Mouse (Mus musculus): Measurements from ENCODE around the gene Cdr2l. TPM values are rescaled to one million over a fixed set of nuclear protein-coding genes. Genes with fewer than 3 reads are reported as not detected.

Cdr2l gene
- total RNA-seq, 1 experiment: 8.5 TPM

DNA sequence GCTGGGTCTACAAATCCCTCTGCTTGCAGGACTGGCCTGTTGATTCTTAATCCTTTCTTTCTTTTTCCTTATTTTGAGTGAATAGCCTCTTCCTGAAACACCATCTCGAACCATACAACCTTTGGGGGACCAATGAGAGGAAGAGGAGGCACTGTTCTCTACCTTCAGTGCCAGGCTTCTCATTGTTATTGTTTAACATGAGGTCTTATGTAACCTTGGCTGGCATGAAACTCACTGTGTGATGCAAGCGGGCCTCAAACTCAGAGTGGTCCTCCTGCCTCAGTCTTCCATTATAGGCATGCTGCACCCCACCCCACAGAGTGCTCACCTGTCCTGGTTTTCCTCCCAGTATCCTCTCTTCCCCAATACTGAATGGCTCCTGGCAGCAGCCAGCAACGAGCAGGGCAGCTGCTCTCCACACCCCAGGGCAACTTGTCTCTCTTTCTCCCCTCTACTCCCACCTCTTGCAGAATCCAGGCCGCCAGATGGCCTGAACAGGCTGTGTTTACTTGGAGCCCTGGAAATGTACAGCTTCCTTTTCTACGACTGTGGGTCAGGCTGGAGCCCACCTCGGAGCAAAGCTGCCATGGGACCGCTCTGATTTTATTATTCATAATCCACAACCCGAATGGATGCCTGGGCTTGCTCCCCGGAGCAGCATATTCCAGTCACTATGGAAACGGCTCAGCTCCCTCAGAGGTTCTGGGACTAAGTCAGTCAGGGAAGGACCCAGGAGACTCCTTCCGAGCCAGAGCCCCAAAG, 19.1 kb downstream of the Cdr2l start:
- no peak overlapping the region for H3K4me3 ChIP-seq (ENCODE audit: insufficient read depth in 1 of 2, low read depth in 1 of 2, low read length in 2 of 2, poor library complexity in 1 of 2, severe bottlenecking in 1 of 2)
- no peaks in the 10 kb centered on the region for H3K36me3 ChIP-seq (ENCODE audit: control insufficient read depth, insufficient read depth, low read length, poor library complexity, severe bottlenecking)
- H3K27ac ChIP-seq (ENCODE audit: insufficient read depth, low read depth, low read length, poor library complexity, severe bottlenecking): no peak overlapping the region
- DNase-seq (ENCODE audit: low read depth, low spot score): no peak
- peaks cover 6 to 7% of the 10 kb centered on the region in 2 experiments; a peak in 3 of 4 replicates for H3K4me1 ChIP-seq (ENCODE audit: control insufficient read depth in 2 of 2, insufficient read depth in 2 of 2, low read length in 2 of 2, poor library complexity in 1 of 2)
- TF ChIP-seq ZC3H11A (IDR thresholded peaks at IDR 0.05; ENCODE audit: borderline replicate concordance, low read depth, low read length): no peak
- no peak for TF ChIP-seq ZNF384 (IDR thresholded peaks at IDR 0.05; ENCODE audit: low read depth, low read length)
- TF ChIP-seq HCFC1 (IDR thresholded peaks at IDR 0.05; ENCODE audit: borderline replicate concordance, insufficient read depth, low read length): no peak
- no peak for TF ChIP-seq CHD2 (IDR thresholded peaks at IDR 0.05; ENCODE audit: low read depth, low read length)
- TF ChIP-seq MAFK (IDR thresholded peaks at IDR 0.05; ENCODE audit: insufficient read depth, low read depth, low read length): no peak
- no peaks in the 10 kb centered on the region for H3K9me3 ChIP-seq (ENCODE audit: control insufficient read depth, insufficient read depth, low read depth, low read length)
- in situ Hi-C loops (cut with MboI; ENCODE audit: low sequenced_read_pairs in 2 of 2, unreplicated experiment in 2 of 2): no loop called here
- H3K9ac ChIP-seq (ENCODE audit: insufficient read depth, low read depth, low read length, poor library complexity, severe bottlenecking): no peak overlapping the region

DNA sequence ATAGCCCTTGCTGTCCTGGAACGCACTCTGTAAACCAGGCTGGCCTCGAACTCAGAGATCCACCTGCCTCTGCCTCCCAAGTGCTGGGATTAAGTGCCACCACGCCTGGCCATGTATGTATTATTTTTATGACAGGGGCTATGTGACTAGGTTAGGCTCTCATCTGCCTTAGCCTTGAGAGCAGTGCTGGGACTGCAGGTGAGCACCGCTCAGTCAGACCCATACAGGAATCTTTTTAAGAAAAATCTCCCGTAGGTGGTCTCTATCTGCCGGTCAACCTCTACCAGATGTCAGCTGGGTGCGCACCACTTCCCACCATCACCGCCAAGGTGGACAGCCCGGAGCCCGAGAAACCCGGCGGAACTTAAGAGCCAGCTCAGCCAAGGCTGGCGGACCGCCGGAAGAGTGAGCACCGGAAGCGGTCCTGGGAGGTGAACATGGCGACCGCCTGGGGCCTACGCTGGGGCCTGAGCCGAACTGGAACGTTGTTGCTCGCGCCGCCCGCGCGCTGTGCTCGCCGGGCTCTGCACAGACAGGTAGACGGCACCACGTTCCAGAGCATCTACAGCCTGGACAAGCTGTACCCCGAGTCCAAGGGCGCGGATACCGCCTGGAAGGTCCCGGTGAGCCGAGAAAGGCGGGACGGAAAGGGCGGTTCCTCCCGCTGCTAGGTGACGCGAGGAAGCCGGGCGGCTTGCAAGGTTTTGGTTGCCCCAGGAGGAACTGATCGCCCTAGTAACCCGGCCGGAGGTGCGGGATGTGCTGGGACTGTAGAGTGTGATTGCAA, 21.8 kb downstream of the Cdr2l start, which contains the start of gene Mrpl58:
Gene Mrpl58, plus strand, starts transcription at position 415 of the 787 bp plus-strand sequence.
- Histone ChIP-seq H3K4me3 (ENCODE audit: insufficient read depth in 1 of 2, low read depth in 1 of 2, low read length in 2 of 2, poor library complexity in 1 of 2, severe bottlenecking in 1 of 2) (peak within 1 kb of the TSS; percentile 90 to 99), H3K9me3 (ENCODE audit: control insufficient read depth, insufficient read depth, low read depth, low read length) (no peaks in the 10 kb centered on the region), H3K4me1 (ENCODE audit: control insufficient read depth in 2 of 2, insufficient read depth in 2 of 2, low read length in 2 of 2, poor library complexity in 1 of 2) (peaks cover 6 to 14% of the 10 kb centered on the region in 2 experiments), H3K9ac (ENCODE audit: insufficient read depth, low read depth, low read length, poor library complexity, severe bottlenecking) (peak within 1 kb of the TSS; percentile 98), H3K36me3 (ENCODE audit: control insufficient read depth, insufficient read depth, low read length, poor library complexity, severe bottlenecking) (no peaks in the 10 kb centered on the region; the same call in 1 of the 2 replicates), H3K27ac (ENCODE audit: insufficient read depth, low read depth, low read length, poor library complexity, severe bottlenecking) (peak within 1 kb of the TSS; percentile 65; the same call in 1 of the 2 replicates)
- in situ Hi-C loops (cut with MboI; ENCODE audit: low sequenced_read_pairs in 2 of 2, unreplicated experiment in 2 of 2): no loop called here
- TF ChIP-seq HCFC1 (IDR thresholded peaks at IDR 0.05; ENCODE audit: borderline replicate concordance, insufficient read depth, low read length) (peak; percentile 82), ZC3H11A (IDR thresholded peaks at IDR 0.05; ENCODE audit: borderline replicate concordance, low read depth, low read length) (no peak)
- peak; percentile 71 for DNase-seq (ENCODE audit: low read depth, low spot score)

DNA sequence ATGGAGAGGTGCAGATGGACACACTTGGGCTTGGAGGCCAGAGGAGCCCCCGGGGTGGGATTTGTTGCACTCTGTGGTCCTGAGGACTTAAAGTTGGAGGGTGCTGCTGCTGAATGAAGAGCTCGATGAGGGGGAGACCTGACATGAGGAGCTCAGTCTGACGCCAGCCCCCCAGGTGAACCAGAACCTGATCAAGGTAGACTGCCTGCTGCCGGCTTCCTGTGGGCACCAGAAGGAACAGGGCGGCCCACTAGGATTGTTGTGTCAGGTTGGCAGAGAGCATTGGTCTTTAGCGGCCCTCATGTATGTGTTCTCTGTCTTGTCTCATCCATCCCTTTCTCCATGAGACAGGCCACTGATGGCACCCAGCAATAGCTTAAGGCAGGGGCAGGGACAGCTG, 24.0 kb downstream of the Cdr2l start:
- H3K4me3 ChIP-seq (ENCODE audit: insufficient read depth in 1 of 2, low read depth in 1 of 2, low read length in 2 of 2, poor library complexity in 1 of 2, severe bottlenecking in 1 of 2): no peak overlapping the region
- DNase-seq (ENCODE audit: low read depth, low spot score): no peak
- TF ChIP-seq CHD2 (IDR thresholded peaks at IDR 0.05; ENCODE audit: low read depth, low read length) (no peak), ZNF384 (IDR thresholded peaks at IDR 0.05; ENCODE audit: low read depth, low read length) (no peak), MAFK (IDR thresholded peaks at IDR 0.05; ENCODE audit: insufficient read depth, low read depth, low read length) (no peak), HCFC1 (IDR thresholded peaks at IDR 0.05; ENCODE audit: borderline replicate concordance, insufficient read depth, low read length) (no peak), ZC3H11A (IDR thresholded peaks at IDR 0.05; ENCODE audit: borderline replicate concordance, low read depth, low read length) (no peak)
- peaks cover 6 to 26% of the 10 kb centered on the region in 2 experiments for H3K4me1 ChIP-seq (ENCODE audit: control insufficient read depth in 2 of 2, insufficient read depth in 2 of 2, low read length in 2 of 2, poor library complexity in 1 of 2)
- no peaks in the 10 kb centered on the region for H3K9me3 ChIP-seq (ENCODE audit: control insufficient read depth, insufficient read depth, low read depth, low read length)
- peaks cover 2% of the 10 kb centered on the region; the same call in 1 of the 2 replicates for H3K36me3 ChIP-seq (ENCODE audit: control insufficient read depth, insufficient read depth, low read length, poor library complexity, severe bottlenecking)
- in situ Hi-C loops (cut with MboI; ENCODE audit: low sequenced_read_pairs in 2 of 2, unreplicated experiment in 2 of 2): no loop called here
- no peak overlapping the region for H3K27ac ChIP-seq (ENCODE audit: insufficient read depth, low read depth, low read length, poor library complexity, severe bottlenecking)
- no peak overlapping the region; the same call in 1 of the 2 replicates for H3K9ac ChIP-seq (ENCODE audit: insufficient read depth, low read depth, low read length, poor library complexity, severe bottlenecking)

- Histone ChIP-seq H3K9ac (ENCODE audit: insufficient read depth, low read depth, low read length, poor library complexity, severe bottlenecking) (no peak overlapping the region), H3K4me1 (ENCODE audit: control insufficient read depth in 2 of 2, insufficient read depth in 2 of 2, low read length in 2 of 2, poor library complexity in 1 of 2) (peaks cover 6 to 33% of the 10 kb centered on the region in 2 experiments; a peak in 3 of 4 replicates), H3K27ac (ENCODE audit: insufficient read depth, low read depth, low read length, poor library complexity, severe bottlenecking) (no peak overlapping the region), H3K4me3 (ENCODE audit: insufficient read depth in 1 of 2, low read depth in 1 of 2, low read length in 2 of 2, poor library complexity in 1 of 2, severe bottlenecking in 1 of 2) (no peak overlapping the region), H3K9me3 (ENCODE audit: control insufficient read depth, insufficient read depth, low read depth, low read length) (no peaks in the 10 kb centered on the region), H3K36me3 (ENCODE audit: control insufficient read depth, insufficient read depth, low read length, poor library complexity, severe bottlenecking) (peaks cover 5% of the 10 kb centered on the region; the same call in 1 of the 2 replicates)
- no peak for DNase-seq (ENCODE audit: low read depth, low spot score)
- in situ Hi-C loops (cut with MboI; ENCODE audit: low sequenced_read_pairs in 2 of 2, unreplicated experiment in 2 of 2): no loop called here
- TF ChIP-seq ZNF384 (IDR thresholded peaks at IDR 0.05; ENCODE audit: low read depth, low read length) (no peak), MAFK (IDR thresholded peaks at IDR 0.05; ENCODE audit: insufficient read depth, low read depth, low read length) (no peak), ZC3H11A (IDR thresholded peaks at IDR 0.05; ENCODE audit: borderline replicate concordance, low read depth, low read length) (no peak), CHD2 (IDR thresholded peaks at IDR 0.05; ENCODE audit: low read depth, low read length) (no peak), HCFC1 (IDR thresholded peaks at IDR 0.05; ENCODE audit: borderline replicate concordance, insufficient read depth, low read length) (no peak)
Measured at GRCm38 (mm10) chr11:115406858-115407401, 25.2 kb downstream of the Cdr2l start.
